In genomic region chr8:40187584-40187934, GRCm38 (mm10) we compare ENCODE assay signal across 8 mouse cellular contexts.
A peak's percentile ranks its signal among the peaks of the same experiment; 100 is the strongest.
DNase-seq lines count a peak whose midpoint lies in the region; ATAC-seq and TF ChIP-seq lines count a peak whose summit lies in the region.

No protein-coding gene starts in this region.

- intact Hi-C loops in left cerebral cortex, postnatal 4 days (cut with DNase I), result loop anchor here (10.0 kb wide), 1 partner anchor 307 kb away; no protein-coding TSS in a partner anchor

- H3K4me1 ChIP-seq in intestine, postnatal 0 days (replicated peaks; ENCODE audit: control insufficient read depth, insufficient read depth, low read length), result no peaks in the 10 kb centered on the region
- no peaks in the 10 kb centered on the region for H3K4me1 ChIP-seq in intestine, embryonic 15.5 days (replicated peaks)
- H3K4me1 ChIP-seq in embryonic facial prominence, embryonic 12.5 days, result no peaks in the 10 kb centered on the region
- no peaks in the 10 kb centered on the region for H3K4me1 ChIP-seq in hindbrain, embryonic 11.5 days (replicated peaks; ENCODE audit: control insufficient read depth, insufficient read depth, low read length)

- ATAC-seq in intestine, postnatal 0 days, result no peak
- ATAC-seq in intestine, embryonic 15.5 days, result no peak
- no peak for ATAC-seq in embryonic facial prominence, embryonic 12.5 days (ENCODE audit: insufficient number of reproducible peaks, insufficient read depth, low FRiP score, low TSS enrichment)
- peak; percentile 72 for ATAC-seq in hindbrain, embryonic 11.5 days (ENCODE audit: low FRiP score)

- H3K36me3 ChIP-seq in intestine, postnatal 0 days (ENCODE audit: control insufficient read depth, insufficient read depth), result no peaks in the 10 kb centered on the region
- no peaks in the 10 kb centered on the region for H3K36me3 ChIP-seq in intestine, embryonic 15.5 days
- H3K36me3 ChIP-seq in embryonic facial prominence, embryonic 12.5 days, result no peaks in the 10 kb centered on the region
- H3K36me3 ChIP-seq in hindbrain, embryonic 11.5 days (ENCODE audit: control insufficient read depth, insufficient read depth, low read length), result no peaks in the 10 kb centered on the region

- DNase-seq in adrenal gland, postnatal 36 days, result peak; percentile 21 to 58
- DNase-seq in hindbrain, embryonic 11.5 days (ENCODE audit: low spot score), result peak; percentile 74
- DNase-seq in left cerebral cortex, postnatal 4 days, result peak; percentile 30
- DNase-seq in retina, embryonic 14.5 days (ENCODE audit: low spot score), result peak; percentile 79
- DNase-seq in natural killer cell, adult 2 months (ENCODE audit: low spot score in 2 of 2), result no peak

- no peak overlapping the region for H3K4me3 ChIP-seq in intestine, postnatal 0 days (ENCODE audit: low read depth, low read length)
- H3K4me3 ChIP-seq in intestine, embryonic 15.5 days (replicated peaks), result no peak overlapping the region
- no peak overlapping the region for H3K4me3 ChIP-seq in embryonic facial prominence, embryonic 12.5 days
- no peak overlapping the region for H3K4me3 ChIP-seq in hindbrain, embryonic 11.5 days (ENCODE audit: low read depth, low read length)

- H3K27me3 ChIP-seq in intestine, postnatal 0 days (replicated peaks; ENCODE audit: control insufficient read depth, insufficient read depth, low read length), result no peaks in the 10 kb centered on the region
- H3K27me3 ChIP-seq in intestine, embryonic 15.5 days (replicated peaks), result no peaks in the 10 kb centered on the region
- no peaks in the 10 kb centered on the region for H3K27me3 ChIP-seq in embryonic facial prominence, embryonic 12.5 days
- H3K27me3 ChIP-seq in hindbrain, embryonic 11.5 days (ENCODE audit: control insufficient read depth, insufficient read depth, low read length), result no peaks in the 10 kb centered on the region

- peak; percentile 79 for TF ChIP-seq CTCF in intestine, postnatal 0 days (IDR thresholded peaks at IDR 0.05; ENCODE audit: low read depth)

- 3% methylated on average over 5 of the region's 5 CpGs for WGBS in intestine, postnatal 0 days
- WGBS in intestine, embryonic 15.5 days, result 4% methylated on average over 5 of the region's 5 CpGs
- WGBS in embryonic facial prominence, embryonic 12.5 days, result 4% methylated on average over 5 of the region's 5 CpGs
- 2% methylated on average over 5 of the region's 5 CpGs for WGBS in hindbrain, embryonic 11.5 days

- H3K9me3 ChIP-seq in intestine, postnatal 0 days (ENCODE audit: control insufficient read depth), result no peaks in the 10 kb centered on the region
- H3K9me3 ChIP-seq in intestine, embryonic 15.5 days, result no peaks in the 10 kb centered on the region
- H3K9me3 ChIP-seq in embryonic facial prominence, embryonic 12.5 days, result no peaks in the 10 kb centered on the region
- no peaks in the 10 kb centered on the region for H3K9me3 ChIP-seq in hindbrain, embryonic 11.5 days (ENCODE audit: control insufficient read depth, low read length)

- H3K27ac ChIP-seq in intestine, postnatal 0 days (ENCODE audit: low read depth, low read length), result no peak overlapping the region
- H3K27ac ChIP-seq in intestine, embryonic 15.5 days, result no peak overlapping the region
- no peak overlapping the region for H3K27ac ChIP-seq in embryonic facial prominence, embryonic 12.5 days
- no peak overlapping the region for H3K27ac ChIP-seq in hindbrain, embryonic 11.5 days (ENCODE audit: low read depth, low read length)

- no peak overlapping the region for H3K4me2 ChIP-seq in intestine, postnatal 0 days (replicated peaks; ENCODE audit: low read depth)
- no peak overlapping the region for H3K4me2 ChIP-seq in intestine, embryonic 15.5 days (replicated peaks)
- peak overlapping the region; percentile 35; the same call in 1 of the 2 replicates for H3K4me2 ChIP-seq in embryonic facial prominence, embryonic 12.5 days (replicated peaks)
- peak overlapping the region; percentile 40 for H3K4me2 ChIP-seq in hindbrain, embryonic 11.5 days (replicated peaks; ENCODE audit: low read depth, low read length)

- H3K9ac ChIP-seq in intestine, postnatal 0 days (ENCODE audit: low read depth, low read length), result no peak overlapping the region
- no peak overlapping the region for H3K9ac ChIP-seq in intestine, embryonic 15.5 days
- H3K9ac ChIP-seq in embryonic facial prominence, embryonic 12.5 days, result no peak overlapping the region
- H3K9ac ChIP-seq in hindbrain, embryonic 11.5 days (ENCODE audit: low read depth, low read length), result no peak overlapping the region

Comparison
In these comparisons a context has a peak if more than half of its experiments do, and no peak if none do; other contexts are left out.
1. H3K4me2 ChIP-seq: peak in embryonic facial prominence, embryonic 12.5 days (single experiment) and hindbrain, embryonic 11.5 days (single experiment); none in intestine, postnatal 0 days (single experiment) and intestine, embryonic 15.5 days (single experiment).
2. DNase-seq: peak in adrenal gland, postnatal 36 days (2 of 2), hindbrain, embryonic 11.5 days (single experiment), left cerebral cortex, postnatal 4 days (single experiment) and retina, embryonic 14.5 days (single experiment); none in natural killer cell, adult 2 months (0 of 2).